Mouse (Mus musculus): ENCODE results near the gene Slc4a4.

DNA sequence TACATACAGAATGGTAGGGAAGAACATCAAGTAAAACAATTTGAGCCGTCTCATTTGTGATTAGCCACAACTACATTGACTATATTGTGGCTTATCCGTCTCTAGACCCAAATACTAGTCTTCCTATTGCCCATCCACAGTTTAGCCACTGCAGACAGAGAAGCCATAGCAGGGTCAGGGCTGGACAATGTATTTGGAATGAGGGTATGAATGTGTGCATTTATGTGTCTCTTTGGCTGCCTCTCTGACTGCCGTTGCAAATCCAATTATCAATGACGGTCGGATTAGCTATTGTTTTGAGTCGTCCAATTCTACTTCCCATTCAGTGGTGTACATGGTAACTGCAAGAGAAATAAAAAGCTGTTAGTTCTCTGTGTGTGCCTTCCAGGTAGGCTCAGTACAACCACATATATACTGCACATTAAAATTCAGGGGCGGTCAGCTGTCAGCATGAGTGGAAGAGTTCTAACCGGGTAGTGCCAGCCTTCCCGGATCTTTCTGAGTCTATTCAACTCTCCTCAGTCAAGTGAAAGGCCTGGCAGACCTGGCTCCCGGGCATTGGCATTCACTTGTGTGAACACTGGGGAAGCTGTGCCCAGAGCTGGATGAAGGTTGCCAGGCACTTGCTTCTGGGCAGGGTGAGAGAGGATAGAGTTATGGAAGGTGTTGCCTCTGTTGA lies 59.2 kb downstream of the Slc4a4 start:
- no peak for TF ChIP-seq CTCF (IDR thresholded peaks at IDR 0.05; ENCODE audit: extremely low read depth, insufficient read depth, low read length)
- no peak for TF ChIP-seq POLR2A (IDR thresholded peaks at IDR 0.05; ENCODE audit: extremely low read depth, insufficient read depth, low read length)
